Mouse (Mus musculus): ENCODE data around the gene B9d1. TPM values are rescaled to one million over a fixed set of nuclear protein-coding genes. Genes with fewer than 3 reads are reported as not detected.

The B9d1 gene
- total RNA-seq, 2 experiments from 2014 or later = 9.4 to 11.1 TPM

DNA sequence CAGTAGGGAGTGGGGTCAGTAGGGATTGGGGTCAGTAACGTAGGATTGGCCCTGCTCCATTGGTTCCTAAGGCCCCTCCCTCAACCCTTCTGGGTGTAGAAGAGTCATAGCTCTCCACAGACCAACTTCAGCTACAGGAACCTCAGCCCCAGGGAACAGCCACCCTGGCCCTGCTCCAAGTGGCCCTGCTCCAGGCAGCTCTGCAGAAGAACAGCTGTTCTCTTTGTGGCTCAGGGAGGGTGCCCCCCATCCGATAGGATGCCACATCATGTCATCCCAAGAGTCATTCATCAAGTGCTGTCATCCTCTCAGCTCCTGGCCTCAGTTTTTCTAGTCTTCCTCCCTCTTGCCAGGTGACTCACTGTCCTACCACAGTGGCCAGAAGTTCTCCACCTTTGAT, 17.5 kb upstream of the B9d1 start:
- intact Hi-C loops (cut with DNase I) = no loop called here
- peak; percentile 70 to 79 for DNase-seq

- intact Hi-C loops (cut with DNase I) = no loop called here
- DNase-seq = no peak
These were observed 17.0 kb upstream of the B9d1 start for GRCm38 (mm10) chr11:61487936-61488335.

GRCm38 (mm10) chr11:61489085-61489484, 15.9 kb upstream of the B9d1 start:
- DNase-seq = no peak
- intact Hi-C loops (cut with DNase I) = no loop called here

- intact Hi-C loops (cut with DNase I) = no loop called here
- DNase-seq = no peak
These were observed 15.1 kb upstream of the B9d1 start for GRCm38 (mm10) chr11:61489874-61490273.

DNA sequence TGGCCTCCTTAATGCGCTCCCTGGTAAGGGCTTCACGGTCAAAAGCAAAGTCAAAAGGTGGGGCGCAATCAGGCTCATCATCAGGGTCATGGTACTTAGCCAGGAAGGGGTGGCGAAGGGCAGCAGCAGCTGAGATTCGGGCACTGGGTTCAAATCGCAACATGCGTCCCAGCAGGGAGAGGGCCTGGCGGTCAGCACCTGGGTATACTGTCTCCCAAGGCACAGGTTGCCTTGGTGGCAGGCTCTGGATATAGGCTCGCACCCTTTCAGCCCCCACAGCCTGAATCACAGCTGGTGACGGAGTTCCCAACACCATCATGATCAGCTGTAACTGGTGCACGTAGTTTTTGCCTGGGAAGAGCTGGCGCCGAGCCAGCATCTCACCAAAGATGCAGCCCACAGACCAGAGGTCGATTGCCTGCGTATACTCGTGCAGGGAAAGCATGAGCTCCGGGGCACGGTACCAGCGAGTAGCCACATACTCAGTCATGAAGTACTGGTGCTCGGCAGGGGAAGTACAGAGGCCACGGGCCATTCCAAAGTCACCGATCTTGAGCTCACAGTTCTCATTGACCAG, 13.9 kb upstream of the B9d1 start:
- DNase-seq = no peak
- intact Hi-C loops (cut with DNase I) = no loop called here

- DNase-seq = no peak
- intact Hi-C loops (cut with DNase I) = no loop called here
These were observed 12.1 kb upstream of the B9d1 start for GRCm38 (mm10) chr11:61492749-61493401.

- peak in 1 of 2 experiments; percentile 33 for DNase-seq
- intact Hi-C loops (cut with DNase I) = no loop called here
These were observed 11.3 kb upstream of the B9d1 start for GRCm38 (mm10) chr11:61493525-61494128.

GRCm38 (mm10) chr11:61494129-61494997, 10.6 kb upstream of the B9d1 start, which contains the start of gene Mapk7:
Gene Mapk7, minus strand, starts transcription at chr11:61494406.
- DNase-seq = peak; percentile 97 to 98
- intact Hi-C loops (cut with DNase I) = no loop called here

- no peak for DNase-seq
- intact Hi-C loops (cut with DNase I) = no loop called here
These were observed 9.4 kb upstream of the B9d1 start for GRCm38 (mm10) chr11:61495528-61495927.

DNA sequence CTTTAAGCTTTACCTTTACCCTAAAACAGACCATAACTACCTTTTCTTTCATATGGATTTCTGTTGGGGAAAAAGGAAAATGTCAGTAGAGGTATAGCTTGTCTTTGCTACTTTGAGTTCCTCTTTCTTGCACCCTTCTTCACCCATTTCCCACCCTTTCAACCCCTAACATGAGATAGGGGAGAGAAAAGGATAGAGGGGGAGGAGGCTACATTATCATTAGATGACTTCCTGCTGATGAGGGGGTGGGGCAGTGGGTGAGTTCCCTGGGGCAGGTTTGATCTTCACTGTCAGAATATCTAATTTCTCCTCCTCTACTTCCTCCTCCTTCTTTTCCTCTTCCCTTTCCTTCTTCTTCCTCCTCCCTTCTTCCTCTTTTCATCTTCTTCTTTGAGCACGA, 7.5 kb upstream of the B9d1 start:
- DNase-seq = no peak
- intact Hi-C loops (cut with DNase I) = no loop called here

DNA sequence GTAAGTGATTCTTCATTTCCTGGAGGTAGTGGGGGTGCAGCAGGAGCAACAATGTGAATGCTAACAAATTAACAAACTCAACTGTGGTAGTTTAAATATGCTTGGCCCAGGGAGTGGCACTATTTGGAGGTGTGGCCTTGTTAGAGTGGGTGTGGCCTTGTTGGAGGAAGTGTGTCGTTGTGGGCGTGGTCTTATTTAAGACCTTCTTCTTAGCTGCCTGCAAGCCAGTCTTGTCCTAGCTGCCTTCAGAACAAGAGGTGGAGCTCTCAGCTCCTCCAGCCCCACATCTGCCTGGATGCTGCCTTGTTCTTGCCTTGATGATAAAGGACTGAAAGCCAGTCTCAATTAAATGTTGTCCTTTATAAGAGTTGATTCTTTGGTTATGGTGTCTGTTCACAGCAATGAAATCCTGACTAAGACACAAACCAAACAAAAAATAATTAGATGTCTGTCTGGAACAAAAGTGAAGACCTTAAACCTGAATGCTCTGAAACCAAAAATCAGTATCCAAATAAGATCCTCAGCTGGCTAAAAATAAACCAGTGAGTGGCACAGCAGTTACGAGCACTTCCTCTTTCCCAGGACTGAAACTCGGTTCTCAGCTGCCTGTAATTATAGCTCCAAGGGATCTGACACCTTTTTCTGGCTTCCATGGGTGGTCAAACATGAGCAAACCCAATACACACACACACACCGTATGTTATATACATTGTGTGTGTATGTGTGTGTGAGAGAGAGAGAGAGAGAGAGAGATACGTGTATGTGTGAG, 6.0 kb upstream of the B9d1 start:
- intact Hi-C loops (cut with DNase I) = no loop called here

GRCm38 (mm10) chr11:61503933-61504332, 1.0 kb upstream of the B9d1 start:
- DNase-seq = no peak
- intact Hi-C loops (cut with DNase I) = loop anchor here (1.0 to 5.0 kb wide), 4 partner anchors 75 to 312 kb away; partner anchors contain the start of gene Epn2

More for the DNA sequence above, 6.0 kb upstream of the B9d1 start:
- DNase-seq = no peak

DNA sequence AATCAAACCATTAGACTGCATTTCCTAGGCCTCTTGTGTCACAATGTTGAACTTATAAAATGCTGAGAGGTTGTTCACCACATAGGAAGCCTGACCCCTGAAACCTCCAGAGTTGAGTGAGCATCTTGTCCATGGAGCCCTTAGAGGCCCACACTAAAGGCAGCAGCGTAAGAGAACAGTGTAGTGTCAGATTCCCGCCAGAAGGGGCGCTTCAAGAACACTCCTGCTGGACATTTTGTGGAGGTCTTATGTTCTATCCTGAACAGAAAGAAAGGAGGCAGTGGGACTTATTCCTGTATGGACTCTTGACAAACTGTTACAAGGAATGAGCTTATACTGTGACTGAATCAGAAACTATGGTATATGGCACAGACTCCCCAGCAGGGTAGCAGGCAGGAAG, 10.0 kb downstream of the B9d1 start:
- peak; percentile 48 to 67 for DNase-seq
- intact Hi-C loops (cut with DNase I) = no loop called here

DNA sequence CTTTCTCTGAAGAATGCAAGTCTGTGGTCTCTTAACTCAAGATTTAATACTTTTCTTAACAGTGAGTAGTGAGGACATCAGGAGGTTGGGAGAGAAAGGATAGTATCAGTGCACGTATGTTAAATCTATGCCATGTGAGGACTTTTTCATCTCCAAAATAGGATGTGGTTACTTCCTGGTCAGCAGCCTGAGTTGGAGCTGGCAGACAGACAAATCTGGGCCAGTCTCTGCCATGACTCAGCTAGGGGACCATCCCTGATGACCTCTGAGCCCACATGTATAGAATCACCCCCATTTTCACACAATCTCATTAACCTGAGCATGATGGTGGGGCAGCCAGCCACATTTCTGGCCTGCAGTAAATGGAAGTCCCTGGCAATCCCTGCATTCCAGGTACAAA, 13.0 kb downstream of the B9d1 start:
- DNase-seq = no peak
- intact Hi-C loops (cut with DNase I) = no loop called here

- intact Hi-C loops (cut with DNase I) = no loop called here
- DNase-seq = no peak
These were observed 13.9 kb downstream of the B9d1 start for GRCm38 (mm10) chr11:61518871-61519270.

GRCm38 (mm10) chr11:61519484-61520107, 14.7 kb downstream of the B9d1 start:
- intact Hi-C loops (cut with DNase I) = no loop called here
- peak in 1 of 2 experiments; percentile 25 for DNase-seq

DNA sequence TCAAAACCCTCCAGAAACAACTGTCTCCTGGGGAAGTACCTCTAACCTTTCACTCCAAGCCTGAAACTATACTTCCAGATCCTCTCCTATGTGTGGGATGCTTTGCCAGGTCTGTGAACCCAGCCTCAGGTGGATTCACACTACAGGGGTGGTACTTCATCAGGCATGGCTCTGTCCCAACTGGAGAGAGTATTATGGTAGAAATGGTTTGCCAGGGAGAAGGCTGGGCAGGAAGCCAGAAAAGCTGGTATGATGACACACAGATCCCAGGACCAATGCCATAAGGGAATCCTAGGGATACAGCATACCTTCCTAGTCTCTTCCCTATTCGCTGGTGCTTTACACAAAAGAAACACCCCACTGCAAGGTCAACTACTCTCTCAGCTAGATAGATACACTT, 21.9 kb downstream of the B9d1 start:
- peak in 1 of 2 experiments; percentile 36 for DNase-seq
- intact Hi-C loops (cut with DNase I) = loop anchor here (5.0 kb wide), 1 partner anchor 40 kb away; no protein-coding TSS in a partner anchor

DNA sequence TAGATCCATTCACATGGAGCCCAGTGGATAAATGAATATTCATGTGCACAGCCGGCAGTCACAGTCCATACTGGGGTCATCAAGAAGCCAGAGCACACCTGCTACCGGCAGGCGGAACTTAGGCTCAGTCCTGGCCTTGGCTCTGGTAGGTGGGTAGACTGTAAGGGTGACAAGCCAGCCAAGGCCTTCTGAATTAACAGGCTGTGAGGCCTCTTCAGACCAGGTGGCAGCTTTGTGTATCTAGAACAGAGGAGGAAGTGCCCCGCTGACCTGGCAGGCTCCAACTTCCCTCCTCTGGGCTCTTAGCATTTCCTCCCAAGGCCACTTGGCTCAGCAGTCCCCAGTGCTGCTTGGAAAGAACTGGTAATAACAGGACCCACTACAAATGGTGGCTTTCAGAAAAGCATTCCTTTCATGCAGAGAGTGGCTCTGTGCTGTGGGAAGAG, 24.3 kb downstream of the B9d1 start:
- intact Hi-C loops (cut with DNase I) = loop anchor here (5.0 kb wide), 1 partner anchor 38 kb away; no protein-coding TSS in a partner anchor
- no peak for DNase-seq

DNA sequence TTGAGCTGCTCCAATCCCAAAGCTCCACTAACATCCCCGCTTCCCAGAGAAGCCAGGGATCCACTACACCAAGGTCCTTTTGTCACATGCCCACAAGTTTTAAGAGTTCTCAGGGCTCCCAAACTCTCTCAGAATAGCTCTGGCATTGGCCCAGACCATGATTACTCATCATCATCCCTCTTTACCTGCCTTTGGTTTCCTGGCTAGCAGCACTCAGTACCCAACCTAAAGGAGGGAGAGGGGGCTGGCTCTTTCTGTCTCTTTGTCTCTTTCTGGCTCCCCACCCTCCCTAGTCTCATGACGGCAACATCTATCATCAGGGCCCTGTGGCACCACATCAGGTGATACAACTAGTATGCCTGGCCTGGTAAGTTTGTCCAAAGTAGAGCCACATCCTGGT, 27.9 kb downstream of the B9d1 start:
- DNase-seq = peak in 1 of 2 experiments; percentile 19
- intact Hi-C loops (cut with DNase I) = loop anchor here (5.0 kb wide), 1 partner anchor 44 kb away; the partner anchor contains the start of gene Epn2

Data from heart, postnatal 14 days (tissue).